Mouse (Mus musculus): Measurements from ENCODE around the gene Specc1.

DNA sequence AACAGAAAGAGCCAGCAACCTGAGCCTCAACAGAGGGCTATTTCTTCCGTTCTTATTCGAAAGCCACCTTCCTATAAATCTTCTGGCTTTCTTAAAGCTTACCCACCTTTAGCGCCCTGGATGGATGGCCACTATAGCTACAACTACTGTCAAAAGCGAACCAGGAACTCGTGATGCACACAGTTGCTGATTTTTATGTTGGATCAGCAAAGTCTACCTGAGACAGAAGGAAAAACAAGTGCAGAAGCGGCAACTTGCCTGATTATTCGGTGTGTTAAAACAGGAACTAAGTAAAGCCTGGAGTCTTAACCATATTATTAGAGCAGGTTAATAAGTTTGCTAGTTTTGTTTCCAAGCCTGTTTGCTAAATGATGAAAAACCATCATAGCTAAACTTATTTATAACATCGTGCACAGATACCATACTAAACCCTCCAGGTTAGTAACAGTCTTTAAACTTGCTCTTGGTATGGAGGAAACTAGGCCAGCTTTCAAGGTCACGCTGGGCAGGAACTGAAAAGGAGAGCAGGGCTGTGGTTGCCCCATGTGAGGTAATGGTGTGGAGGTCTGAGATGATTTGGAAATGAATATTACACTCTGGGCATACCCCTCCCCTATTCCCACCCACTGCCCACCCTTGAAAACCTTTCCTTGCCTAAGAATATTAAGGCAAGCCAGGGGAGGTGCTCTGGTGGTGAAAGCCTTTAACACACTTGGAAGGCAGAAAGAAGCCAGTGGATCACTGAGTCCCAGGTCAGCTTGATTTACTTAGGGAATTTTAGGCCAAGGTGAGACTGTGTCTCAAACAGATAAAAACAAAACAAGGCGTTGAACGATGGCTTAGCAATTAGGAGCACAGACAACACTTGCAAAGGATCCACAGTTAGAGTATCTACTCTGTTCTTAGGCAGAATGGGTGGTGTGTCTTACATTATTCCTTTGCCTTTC, 25.6 kb upstream of the Specc1 start:
- TF ChIP-seq POLR2A (IDR thresholded peaks at IDR 0.05; ENCODE audit: borderline replicate concordance, extremely low read depth, insufficient read depth, insufficient read length, poor library complexity, severe bottlenecking) (no peak), CTCF (IDR thresholded peaks at IDR 0.05; ENCODE audit: borderline replicate concordance, extremely low read depth, insufficient read depth, insufficient read length) (no peak; the same call in 1 of the 2 replicates)
